8 mouse cellular contexts compared by ENCODE assay signal in the genomic region with DNA sequence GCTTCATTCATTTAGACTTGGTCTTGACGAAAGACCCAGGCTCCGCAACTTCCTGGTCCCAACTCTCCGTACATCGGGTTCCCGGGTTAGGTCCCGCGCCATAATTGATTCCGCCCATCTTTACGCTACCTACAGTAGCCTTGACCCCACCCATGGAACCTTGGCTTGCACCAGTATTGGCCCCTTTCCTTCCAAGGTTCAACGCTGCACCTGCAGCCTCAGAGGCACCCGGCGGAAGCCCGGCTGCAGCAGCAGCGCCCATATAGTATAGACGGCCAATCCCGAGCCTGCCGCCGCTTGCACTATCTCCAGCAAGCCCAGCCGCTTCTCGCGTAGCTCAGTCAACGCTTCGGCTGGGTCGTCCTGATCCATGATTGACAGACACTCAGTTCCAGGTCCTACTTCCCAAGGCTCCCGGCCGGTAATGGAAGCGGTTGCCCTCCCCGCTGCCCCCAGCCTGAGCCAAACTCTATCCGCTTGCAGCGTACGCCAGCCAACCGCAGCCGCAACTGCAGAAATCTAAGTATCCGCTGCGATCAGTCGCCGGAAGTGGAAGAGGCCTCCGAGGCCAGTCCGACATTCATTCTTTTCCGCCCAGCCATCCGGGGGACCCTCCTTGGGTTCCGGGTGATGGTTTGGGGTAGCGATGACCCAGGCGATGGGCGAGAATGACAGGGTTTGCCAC. TPM values are rescaled to one million over a fixed set of nuclear protein-coding genes. Genes with fewer than 3 reads are reported as not detected.
DNase-seq lines count a peak whose midpoint lies in the region.

No protein-coding gene starts in this region.

- intact Hi-C loops in left cerebral cortex, postnatal 25 days (cut with DNase I): no loop called here

- peak; percentile 90 for DNase-seq in adrenal gland, adult 2 months
- DNase-seq in embryo, embryonic 10.5 days (ENCODE audit: low spot score): peak; percentile 89
- peak; percentile 83 for DNase-seq in gastrocnemius, postnatal 10 days
- peak; percentile 95 for DNase-seq in induced T-regulatory cell, adult 2 months (ENCODE audit: low read depth)
- peak; percentile 81 to 89 for DNase-seq in left cerebral cortex, postnatal 25 days (ENCODE audit: low spot score in 2 of 2)
- DNase-seq in mesoderm, embryonic 11.5 days (ENCODE audit: low read depth, low spot score): peak; percentile 86
- DNase-seq in right cerebral cortex, postnatal 25 days: peak; percentile 82
- DNase-seq in yolk sac, embryonic 10.5 days (ENCODE audit: low spot score): peak; percentile 85

RNA-seq across cellular contexts. Expression of a gene that starts 0.7 kb away (rescaled TPM):
- total RNA-seq in adrenal gland, adult 2 months (2021): 10 to 100 TPM; 52.0 to 81.1 TPM
- polyA plus RNA-seq in adrenal gland, adult 2 months (2012; rRNA removed): 125 and 146 TPM in 2 replicates
- total RNA-seq in gastrocnemius, postnatal 10 days (2021): 10 to 100 TPM; 38.3 to 39.4 TPM
- 10 to 100 TPM; 79.7 to 82.2 TPM for total RNA-seq in left cerebral cortex, postnatal 25 days (2021)

RNA-seq across cellular contexts. Expression of a gene that starts 3.5 kb away (rescaled TPM):
- total RNA-seq in adrenal gland, adult 2 months (2021): 1 to 10 TPM in 1 of 2 experiments, not detected in 1; 1.2 TPM
- polyA plus RNA-seq in adrenal gland, adult 2 months (2012; rRNA removed): 0.96 TPM in 1 of 2 replicates, not detected in the other
- total RNA-seq in gastrocnemius, postnatal 10 days (2021): not detected
- total RNA-seq in left cerebral cortex, postnatal 25 days (2021): 1 to 10 TPM in 1 of 2 experiments, not detected in 1; 1.0 TPM

RNA-seq across cellular contexts. Expression of a gene that starts 5.0 kb away (rescaled TPM):
- 10 to 100 TPM; 16.8 to 33.1 TPM for total RNA-seq in adrenal gland, adult 2 months (2021)
- polyA plus RNA-seq in adrenal gland, adult 2 months (2012; rRNA removed): 121 and 176 TPM in 2 replicates
- 10 to 100 TPM; 51.5 to 57.4 TPM for total RNA-seq in gastrocnemius, postnatal 10 days (2021)
- 10 to 100 TPM; 72.5 to 86.7 TPM for total RNA-seq in left cerebral cortex, postnatal 25 days (2021)

RNA-seq across cellular contexts. Expression of a gene that starts 5.6 kb away (rescaled TPM):
- not detected for total RNA-seq in adrenal gland, adult 2 months (2021)
- 0.11 TPM in 2 replicates for polyA plus RNA-seq in adrenal gland, adult 2 months (2012; rRNA removed)
- not detected for total RNA-seq in gastrocnemius, postnatal 10 days (2021)
- under 1 TPM in 1 of 2 experiments, not detected in 1; 0.21 TPM for total RNA-seq in left cerebral cortex, postnatal 25 days (2021)

RNA-seq across cellular contexts. Expression of a gene that starts 6.5 kb away (rescaled TPM):
- 10 to 100 TPM; 16.6 to 33.7 TPM for total RNA-seq in adrenal gland, adult 2 months (2021)
- polyA plus RNA-seq in adrenal gland, adult 2 months (2012; rRNA removed): 67.2 and 70.8 TPM in 2 replicates
- 10 to 100 TPM; 16.8 to 22.2 TPM for total RNA-seq in gastrocnemius, postnatal 10 days (2021)
- total RNA-seq in left cerebral cortex, postnatal 25 days (2021): 100 to 1,000 TPM; 109 to 122 TPM

Comparison
In these comparisons a context has a peak if more than half of its experiments do, and no peak if none do; other contexts are left out.
1. Peak in every context shown above with its lines: DNase-seq.